Mouse (Mus musculus): ENCODE measurements around the gene Ppp1r18. TPM values are rescaled to one million over a fixed set of nuclear protein-coding genes. Genes with fewer than 3 reads are reported as not detected.

Gene Ppp1r18
- polyA plus RNA-seq, 1 experiment from 2014 or later: 21.9 TPM

GRCm38 (mm10) chr17:35909186-35909918 is 44.0 kb downstream of the Ppp1r18 start:
- Histone ChIP-seq H3K4me2 (replicated peaks) (peak overlapping the region; percentile 76), H3K27ac (replicated peaks) (peak overlapping the region; percentile 89), H3K9me3 (no peaks in the 10 kb centered on the region), H3K9ac (replicated peaks) (peak overlapping the region; percentile 92), H3K27me3 (no peaks in the 10 kb centered on the region), H3K4me1 (peaks cover 34% of the 10 kb centered on the region), H3K36me3 (peaks cover 40% of the 10 kb centered on the region), H3K4me3 (peak overlapping the region; percentile 89)
- ATAC-seq (replicated peaks): peak; percentile 31
- WGBS: 24% methylated on average over 20 of the region's 20 CpGs

- Histone ChIP-seq H3K27me3 (no peaks in the 10 kb centered on the region), H3K9ac (replicated peaks) (peak within 1 kb of the TSS; percentile 92), H3K4me3 (peak within 1 kb of the TSS; percentile 89), H3K9me3 (no peaks in the 10 kb centered on the region), H3K36me3 (peaks cover 35% of the 10 kb centered on the region), H3K4me2 (replicated peaks) (peak within 1 kb of the TSS; percentile 76), H3K4me1 (peaks cover 39% of the 10 kb centered on the region), H3K27ac (replicated peaks) (peak within 1 kb of the TSS; percentile 89)
- 3% methylated on average over 25 of the region's 25 CpGs for WGBS
- peak; percentile 91 for ATAC-seq (replicated peaks)
Measured at GRCm38 (mm10) chr17:35909919-35910369, 44.6 kb downstream of the Ppp1r18 start, which contains the start of gene Atat1. Gene Atat1, minus strand, starts transcription at chr17:35910075.

GRCm38 (mm10) chr17:35914975-35915374 is 49.6 kb downstream of the Ppp1r18 start:
- Histone ChIP-seq H3K9ac (replicated peaks) (no peak overlapping the region), H3K27ac (replicated peaks) (no peak overlapping the region), H3K9me3 (no peaks in the 10 kb centered on the region), H3K4me2 (replicated peaks) (peak overlapping the region; percentile 66), H3K4me3 (peak overlapping the region; percentile 77; the same call in 1 of the 2 replicates), H3K36me3 (peaks cover 7% of the 10 kb centered on the region; the same call in 1 of the 2 replicates), H3K4me1 (peaks cover 24% of the 10 kb centered on the region), H3K27me3 (no peaks in the 10 kb centered on the region)
- ATAC-seq (replicated peaks): no peak
- 87% methylated on average over 6 of the region's 6 CpGs for WGBS

GRCm38 (mm10) chr17:35915538-35916296 is 50.3 kb downstream of the Ppp1r18 start:
- WGBS: 4% methylated on average over 28 of the region's 28 CpGs

GRCm38 (mm10) chr17:35916297-35917142 is 51.1 kb downstream of the Ppp1r18 start, which contains the start of the genes Mrps18b and Ppp1r10:
Gene Mrps18b, minus strand, starts transcription at chr17:35916389.
Gene Ppp1r10, plus strand, starts transcription at chr17:35916434.
- Histone ChIP-seq H3K4me1 (peaks cover 37% of the 10 kb centered on the region), H3K9me3 (no peaks in the 10 kb centered on the region), H3K9ac (replicated peaks) (peak within 1 kb of the TSS; percentile 92), H3K27me3 (no peaks in the 10 kb centered on the region), H3K36me3 (peaks cover 7% of the 10 kb centered on the region; the same call in 1 of the 2 replicates), H3K4me2 (replicated peaks) (peak within 1 kb of the TSS; percentile 82), H3K4me3 (peak within 1 kb of the TSS; percentile 77), H3K27ac (replicated peaks) (peak within 1 kb of the TSS; percentile 99)
- under 1% methylated on average over 83 of the region's 83 CpGs for WGBS
- ATAC-seq (replicated peaks): peak; percentile 95

More at GRCm38 (mm10) chr17:35915538-35916296, 50.3 kb downstream of the Ppp1r18 start:
- peak overlapping the region; percentile 99 for H3K27ac ChIP-seq (replicated peaks)
- no peaks in the 10 kb centered on the region for H3K9me3 ChIP-seq
- H3K27me3 ChIP-seq: no peaks in the 10 kb centered on the region
- H3K4me3 ChIP-seq: peak overlapping the region; percentile 77
- H3K4me2 ChIP-seq (replicated peaks): peak overlapping the region; percentile 66
- no peak; the same call in 1 of the 2 replicates for ATAC-seq (replicated peaks)
- peaks cover 7% of the 10 kb centered on the region; the same call in 1 of the 2 replicates for H3K36me3 ChIP-seq
- peaks cover 29% of the 10 kb centered on the region for H3K4me1 ChIP-seq
- H3K9ac ChIP-seq (replicated peaks): peak overlapping the region; percentile 92

GRCm38 (mm10) chr17:35917143-35917462 is 51.7 kb downstream of the Ppp1r18 start:
- Histone ChIP-seq H3K9ac (replicated peaks) (peak overlapping the region; percentile 92), H3K27me3 (no peaks in the 10 kb centered on the region), H3K9me3 (no peaks in the 10 kb centered on the region), H3K27ac (replicated peaks) (peak overlapping the region; percentile 99), H3K4me2 (replicated peaks) (peak overlapping the region; percentile 82), H3K4me3 (peak overlapping the region; percentile 77), H3K4me1 (peaks cover 41% of the 10 kb centered on the region), H3K36me3 (peaks cover 7% of the 10 kb centered on the region; the same call in 1 of the 2 replicates)
- no peak for ATAC-seq (replicated peaks)
- WGBS: 0% methylated on average over 8 of the region's 8 CpGs

- H3K9me3 ChIP-seq: no peaks in the 10 kb centered on the region
- WGBS: 0% methylated on average over 13 of the region's 13 CpGs
- 0 out of 2 replicates have a peak, but pooled peaks have one; percentile 4 for ATAC-seq (replicated peaks)
- H3K4me1 ChIP-seq: peaks cover 44% of the 10 kb centered on the region
- peak overlapping the region; percentile 99 for H3K27ac ChIP-seq (replicated peaks)
- peak overlapping the region; percentile 77 for H3K4me3 ChIP-seq
- H3K9ac ChIP-seq (replicated peaks): peak overlapping the region; percentile 92
- H3K36me3 ChIP-seq: peaks cover 5% of the 10 kb centered on the region; the same call in 1 of the 2 replicates
- H3K27me3 ChIP-seq: no peaks in the 10 kb centered on the region
- peak overlapping the region; percentile 82 for H3K4me2 ChIP-seq (replicated peaks)
Measured at GRCm38 (mm10) chr17:35917463-35918251, 52.3 kb downstream of the Ppp1r18 start.

- under 1% methylated on average over 11 of the region's 11 CpGs for WGBS
- Histone ChIP-seq H3K4me2 (replicated peaks) (peak overlapping the region; percentile 82), H3K9ac (replicated peaks) (peak overlapping the region; percentile 92), H3K4me1 (peaks cover 44% of the 10 kb centered on the region), H3K4me3 (peak overlapping the region; percentile 77), H3K27me3 (no peaks in the 10 kb centered on the region), H3K9me3 (no peaks in the 10 kb centered on the region), H3K27ac (replicated peaks) (peak overlapping the region; percentile 99), H3K36me3 (peaks cover 9% of the 10 kb centered on the region)
- no peak for ATAC-seq (replicated peaks)
Measured at GRCm38 (mm10) chr17:35918276-35919059, 53.1 kb downstream of the Ppp1r18 start.

GRCm38 (mm10) chr17:35919060-35919715 is 53.8 kb downstream of the Ppp1r18 start:
- 3% methylated on average over 7 of the region's 7 CpGs for WGBS
- Histone ChIP-seq H3K4me2 (replicated peaks) (peak overlapping the region; percentile 82), H3K27me3 (no peaks in the 10 kb centered on the region), H3K4me3 (peak overlapping the region; percentile 77), H3K9ac (replicated peaks) (peak overlapping the region; percentile 92), H3K36me3 (peaks cover 14% of the 10 kb centered on the region), H3K4me1 (peaks cover 44% of the 10 kb centered on the region), H3K27ac (replicated peaks) (peak overlapping the region; percentile 99), H3K9me3 (no peaks in the 10 kb centered on the region)
- ATAC-seq (replicated peaks): peak; percentile 55

- 50% methylated on average over 6 of the region's 6 CpGs for WGBS
- H3K4me2 ChIP-seq (replicated peaks): peak overlapping the region; percentile 82
- H3K9me3 ChIP-seq: no peaks in the 10 kb centered on the region
- H3K4me3 ChIP-seq: peak overlapping the region; percentile 77
- no peak for ATAC-seq (replicated peaks)
- H3K27me3 ChIP-seq: no peaks in the 10 kb centered on the region
- peaks cover 17% of the 10 kb centered on the region for H3K36me3 ChIP-seq
- peaks cover 40% of the 10 kb centered on the region for H3K4me1 ChIP-seq
- H3K27ac ChIP-seq (replicated peaks): peak overlapping the region; percentile 99
- peak overlapping the region; percentile 65 for H3K9ac ChIP-seq (replicated peaks)
Measured at GRCm38 (mm10) chr17:35919864-35920301, 54.5 kb downstream of the Ppp1r18 start.
